Mouse (Mus musculus) gastrocnemius, adult 2 months (tissue): ENCODE results near the gene Lrrc4c. TPM values are rescaled to one million over a fixed set of nuclear protein-coding genes. Genes with fewer than 3 reads are reported as not detected.

Experiments used
- DNase-seq: peaks from one replicate; pipeline ENCODE4 v3.0.0; 2022
- H3K27ac ChIP-seq: fragments of 200-600 bp; 2 replicates; pipeline ENCODE4 v1.8.1; 2022; ENCODE audit warnings: mild to moderate bottlenecking
- H3K4me3 ChIP-seq: fragments of 200-600 bp; 2 replicates; pipeline ENCODE4 v1.8.1; 2022; ENCODE audit warnings: mild to moderate bottlenecking, moderate library complexity
- CTCF ChIP-seq: fragments of 200-600 bp; IDR thresholded peaks from 2 replicates; pipeline ENCODE4 v1.8.1; 2022; ENCODE audit warnings: antibody characterized with exemption, mild to moderate bottlenecking, moderate library complexity
- intact Hi-C: fragments of 180-260 bp; cut with DNase I; formaldehyde crosslinking; loops from one replicate; pipeline ENCODE4 v1.15.1; 2025
- total RNA-seq, 2 experiments: library from RNA; stranded (reverse); gene quantifications; 2 replicates each; pipeline ENCODE4 v1.2.3; 2021

Lrrc4c gene
- total RNA-seq, 2 experiments from 2014 or later, result 0.10 to 0.11 TPM

DNA sequence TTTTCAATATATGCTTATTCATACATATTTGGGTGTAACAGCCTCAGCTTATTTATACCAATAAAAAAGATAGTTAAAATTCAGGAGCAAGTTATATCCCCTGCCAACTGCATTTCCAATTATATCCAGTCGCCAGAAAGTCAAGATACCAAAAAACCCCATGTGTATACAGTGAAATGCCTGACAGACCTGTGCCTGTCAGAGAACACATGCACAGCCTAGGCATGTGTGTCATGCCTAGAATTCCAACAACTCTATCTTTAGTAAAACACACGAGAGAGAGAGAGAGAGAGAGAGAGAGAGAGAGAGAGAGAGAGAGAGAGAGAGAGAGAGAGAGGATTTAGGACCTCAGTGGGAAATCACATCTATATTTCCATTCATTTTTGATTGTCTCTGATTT, 956.7 kb downstream of the Lrrc4c start:
- Histone ChIP-seq H3K4me3 (no peak overlapping the region), H3K27ac (no peak overlapping the region)
- intact Hi-C loops, result no loop called here
- no peak for DNase-seq
- no peak for TF ChIP-seq CTCF

DNA sequence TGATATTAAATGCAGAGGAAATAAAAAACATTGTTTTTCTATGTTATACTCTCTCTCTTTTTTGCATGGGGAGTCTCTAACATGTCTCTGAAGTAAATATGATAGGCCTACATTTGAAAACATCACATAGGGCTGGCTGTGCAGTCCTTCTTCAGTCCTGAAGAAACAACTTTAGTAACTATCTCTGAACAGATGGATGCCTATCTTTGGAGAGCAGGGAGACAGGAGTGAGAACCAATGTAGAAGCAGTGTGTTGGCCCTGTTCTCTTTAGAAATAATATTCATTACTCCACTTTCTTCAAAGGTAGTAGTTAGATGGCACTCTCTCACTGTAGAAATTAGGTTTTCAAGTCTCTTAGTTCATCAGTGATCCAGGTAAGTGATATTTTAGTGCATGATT, 967.0 kb downstream of the Lrrc4c start:
- intact Hi-C loops, result no loop called here
- Histone ChIP-seq H3K27ac (no peak overlapping the region), H3K4me3 (no peak overlapping the region)
- DNase-seq, result no peak
- TF ChIP-seq CTCF, result no peak

DNA sequence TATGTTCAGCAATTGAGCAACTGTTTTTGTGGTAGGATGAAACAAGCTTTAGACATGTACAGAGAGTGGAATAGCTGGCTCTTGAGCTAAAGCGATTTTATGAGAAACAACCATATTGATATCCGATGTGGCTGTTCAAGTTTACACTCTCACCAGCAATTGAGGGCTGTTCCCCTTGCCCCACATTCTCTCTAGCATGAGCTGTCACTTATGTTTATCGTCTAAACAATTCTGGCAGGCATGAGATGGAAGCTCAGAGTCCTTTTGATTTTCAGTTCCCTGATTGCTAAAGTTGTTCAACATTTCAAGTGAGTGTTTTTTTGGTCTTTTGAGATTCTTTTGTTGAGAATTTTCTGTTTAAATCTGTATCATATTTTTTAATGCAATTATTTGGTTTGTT, 976.2 kb downstream of the Lrrc4c start:
- H3K4me3 ChIP-seq, result no peak overlapping the region
- no peak for DNase-seq
- no peak for TF ChIP-seq CTCF
- intact Hi-C loops, result no loop called here
- no peak overlapping the region for H3K27ac ChIP-seq

DNA sequence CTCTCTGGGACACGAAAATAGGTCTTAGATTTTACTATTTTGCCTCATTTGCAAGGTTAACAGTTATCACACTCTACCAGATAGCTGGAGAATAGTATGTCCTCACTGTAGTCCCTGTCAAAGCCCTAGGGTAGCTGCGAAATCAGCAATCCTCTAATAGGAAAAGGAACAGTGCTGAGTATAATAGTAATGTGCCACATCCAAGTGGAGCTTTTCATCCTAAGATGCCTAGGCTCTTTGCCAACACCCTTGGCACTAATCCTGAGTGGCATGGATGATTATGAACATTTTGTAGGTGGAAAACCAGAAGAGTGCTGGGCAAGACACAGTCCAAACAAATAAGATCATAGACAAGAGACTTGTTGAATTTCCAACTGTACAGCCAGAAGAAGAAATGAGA, 981.7 kb downstream of the Lrrc4c start:
- no peak for DNase-seq
- Histone ChIP-seq H3K27ac (no peak overlapping the region), H3K4me3 (no peak overlapping the region)
- intact Hi-C loops, result no loop called here
- TF ChIP-seq CTCF, result no peak

DNA sequence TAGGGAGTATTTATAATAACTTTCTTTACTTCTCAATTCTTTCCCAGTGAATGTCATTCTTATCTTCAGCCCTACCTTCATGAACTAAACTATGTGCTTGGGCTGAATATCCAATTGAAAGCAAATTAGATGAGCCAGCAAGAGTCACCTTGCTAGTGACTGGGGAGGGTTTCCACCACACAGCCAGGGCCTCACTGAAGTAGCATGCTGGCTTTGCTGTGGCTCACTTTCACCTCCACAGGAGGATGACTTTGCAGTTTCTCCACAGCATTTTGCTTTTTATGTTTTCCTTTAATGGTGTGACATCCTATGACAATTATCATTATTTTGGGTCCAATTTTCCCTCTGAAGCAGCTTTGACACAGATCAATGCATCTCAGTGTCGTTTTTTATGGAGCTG, 1000.0 kb downstream of the Lrrc4c start:
- H3K27ac ChIP-seq, result no peak overlapping the region
- intact Hi-C loops, result no loop called here
- no peak for DNase-seq
- no peak overlapping the region for H3K4me3 ChIP-seq
- no peak for TF ChIP-seq CTCF

DNA sequence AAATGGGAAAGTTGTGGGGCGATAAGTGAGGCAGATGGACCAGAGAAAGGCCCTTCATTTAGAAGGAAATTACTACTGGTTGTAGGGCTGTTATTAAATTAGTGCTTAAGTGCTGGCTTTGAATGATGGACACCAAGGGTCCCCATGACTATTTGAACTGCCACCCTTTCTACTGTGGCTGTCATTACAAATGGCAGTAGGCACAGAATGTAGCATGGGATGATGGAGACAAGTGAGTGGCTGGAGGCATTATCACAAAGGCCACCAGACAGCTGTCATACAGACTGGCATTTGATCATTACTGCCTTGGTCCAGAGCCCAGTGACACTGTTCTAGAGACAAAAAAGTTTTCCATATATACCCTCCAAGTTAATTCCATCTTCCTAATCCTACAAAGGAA, 1000.6 kb downstream of the Lrrc4c start:
- Histone ChIP-seq H3K27ac (no peak overlapping the region), H3K4me3 (no peak overlapping the region)
- intact Hi-C loops, result no loop called here
- TF ChIP-seq CTCF, result no peak
- no peak for DNase-seq

DNA sequence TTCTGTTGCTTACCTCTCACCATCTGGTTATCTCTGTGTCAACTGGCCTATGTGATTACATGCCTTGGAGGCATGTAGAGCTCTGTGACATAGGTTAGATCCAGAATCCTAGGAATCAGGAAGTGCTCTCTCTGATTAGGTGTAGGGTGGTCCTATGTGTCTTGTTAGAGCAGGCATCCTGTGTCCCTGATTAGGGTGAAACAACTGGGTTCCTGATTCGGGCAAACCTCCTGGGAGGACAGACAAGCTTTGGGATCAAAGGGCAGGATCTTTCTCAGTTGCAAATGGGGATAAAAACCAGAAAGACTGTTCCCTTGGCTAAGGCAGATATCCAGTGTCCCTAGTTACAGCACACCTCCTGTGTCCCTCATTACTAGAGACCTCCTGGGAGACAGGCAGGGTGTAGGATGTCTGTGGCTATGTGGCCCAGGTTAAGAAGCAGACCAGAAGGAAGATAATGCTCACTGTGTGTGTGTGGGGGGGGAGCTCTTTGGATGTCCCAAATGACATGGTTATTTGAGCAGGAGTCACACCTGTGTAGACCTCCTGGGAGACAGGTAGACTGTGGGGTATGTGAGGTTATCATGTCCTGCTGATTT, 1014.2 kb downstream of the Lrrc4c start:
- DNase-seq, result no peak
- TF ChIP-seq CTCF, result no peak
- intact Hi-C loops, result no loop called here
- H3K27ac ChIP-seq, result no peak overlapping the region
- no peak overlapping the region for H3K4me3 ChIP-seq

DNA sequence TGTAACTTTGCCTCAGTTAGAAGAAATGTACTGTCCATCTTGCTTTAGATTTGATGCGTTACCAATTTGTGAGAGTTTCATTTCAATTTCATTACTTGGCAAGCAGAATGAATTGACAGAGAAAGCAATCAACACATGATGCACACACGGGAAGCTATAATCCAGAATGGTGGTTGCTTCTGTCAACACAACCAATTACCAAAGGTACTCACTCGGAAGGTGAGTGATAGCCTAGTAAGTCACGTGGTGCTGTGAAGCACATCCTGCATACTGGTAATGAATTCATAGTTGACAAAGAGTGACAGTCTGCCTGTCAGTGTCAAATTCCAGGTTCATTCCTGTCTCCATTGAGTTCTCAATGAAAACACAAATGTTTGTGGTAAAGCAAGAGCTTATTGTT, 1021.7 kb downstream of the Lrrc4c start:
- H3K27ac ChIP-seq, result no peak overlapping the region
- TF ChIP-seq CTCF, result no peak
- no peak overlapping the region for H3K4me3 ChIP-seq
- intact Hi-C loops, result no loop called here
- DNase-seq, result no peak

DNA sequence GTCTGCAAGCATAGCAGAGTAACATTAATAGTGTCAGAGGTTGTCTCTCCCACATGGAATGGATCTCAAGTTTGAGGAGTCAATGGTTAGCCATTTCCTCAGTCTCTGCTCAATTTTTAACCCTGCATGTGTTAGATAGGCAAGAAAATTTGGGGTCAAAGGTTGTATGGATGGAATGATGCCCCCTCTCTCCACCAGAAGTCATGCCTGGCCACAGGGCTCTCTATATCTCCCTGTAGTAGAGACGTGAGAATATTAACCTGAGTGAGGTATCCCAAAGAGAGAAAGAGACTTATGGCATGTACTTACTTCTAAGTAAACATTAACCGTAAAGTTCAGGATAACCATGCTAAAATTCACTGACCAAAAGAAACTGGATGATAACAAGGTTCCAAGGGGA, 1043.3 kb downstream of the Lrrc4c start:
- Histone ChIP-seq H3K4me3 (no peak overlapping the region), H3K27ac (no peak overlapping the region)
- no peak for TF ChIP-seq CTCF
- intact Hi-C loops, result no loop called here
- DNase-seq, result no peak

DNA sequence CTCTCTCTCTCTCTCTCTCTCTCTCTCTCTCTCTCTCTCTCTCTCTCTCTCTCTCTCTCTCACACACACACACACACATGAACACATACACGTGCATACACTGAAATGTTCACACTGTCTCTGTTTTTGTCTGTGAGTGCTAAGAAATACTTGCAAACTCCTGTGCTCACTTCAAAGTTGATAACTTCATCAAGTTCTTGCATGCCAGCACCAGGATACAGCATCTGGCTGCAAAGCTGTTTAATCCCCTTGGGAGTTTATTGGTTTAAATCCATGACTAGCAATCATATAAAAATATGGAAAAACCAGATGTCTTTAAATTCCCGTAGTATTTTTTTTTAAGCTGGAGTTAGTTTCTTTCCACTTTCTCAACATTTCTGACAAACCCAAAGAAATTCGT, 1052.0 kb downstream of the Lrrc4c start:
- intact Hi-C loops, result no loop called here
- Histone ChIP-seq H3K27ac (no peak overlapping the region), H3K4me3 (no peak overlapping the region)
- DNase-seq, result no peak
- no peak for TF ChIP-seq CTCF

DNA sequence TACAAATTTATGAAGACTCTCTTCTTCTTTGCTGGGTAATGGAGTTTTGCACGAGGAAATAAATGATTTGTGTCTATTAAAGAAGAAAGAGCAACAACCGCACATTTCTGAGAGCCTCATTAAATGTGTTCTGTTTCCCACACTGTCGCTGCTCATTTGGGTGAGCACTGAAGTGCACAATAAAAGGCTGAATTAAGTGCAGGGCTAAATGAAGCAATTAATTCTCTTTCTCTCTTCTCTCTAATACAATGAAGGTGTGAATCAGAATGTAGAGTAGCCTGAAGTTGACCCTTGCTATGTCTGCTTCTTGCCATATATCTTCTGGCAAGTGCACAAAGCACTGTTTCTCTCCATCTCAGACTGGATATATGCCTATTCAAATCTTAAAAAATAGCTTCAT, 1073.5 kb downstream of the Lrrc4c start:
- H3K27ac ChIP-seq, result no peak overlapping the region
- H3K4me3 ChIP-seq, result no peak overlapping the region
- intact Hi-C loops, result no loop called here
- no peak for TF ChIP-seq CTCF
- DNase-seq, result no peak

DNA sequence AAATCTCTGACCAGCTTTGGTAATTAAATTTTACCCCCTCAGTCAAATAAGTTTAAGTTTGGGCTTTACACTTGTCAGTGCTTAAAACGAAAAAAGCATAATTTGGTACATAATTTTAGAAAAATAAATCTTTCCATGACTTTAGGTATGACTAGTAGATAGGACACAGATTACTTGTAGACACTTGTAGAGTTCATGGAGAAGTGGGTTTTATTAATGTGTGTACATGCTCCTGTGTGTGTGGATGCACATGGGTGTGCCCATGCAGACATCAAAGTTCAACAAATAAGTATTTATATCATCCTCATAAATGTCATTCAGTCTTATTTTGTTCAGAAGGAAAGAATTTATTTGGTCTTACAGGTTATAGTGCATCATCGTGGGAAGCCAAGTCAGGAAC, 1073.9 kb downstream of the Lrrc4c start:
- no peak for DNase-seq
- intact Hi-C loops, result no loop called here
- no peak for TF ChIP-seq CTCF
- Histone ChIP-seq H3K4me3 (no peak overlapping the region), H3K27ac (no peak overlapping the region)

DNA sequence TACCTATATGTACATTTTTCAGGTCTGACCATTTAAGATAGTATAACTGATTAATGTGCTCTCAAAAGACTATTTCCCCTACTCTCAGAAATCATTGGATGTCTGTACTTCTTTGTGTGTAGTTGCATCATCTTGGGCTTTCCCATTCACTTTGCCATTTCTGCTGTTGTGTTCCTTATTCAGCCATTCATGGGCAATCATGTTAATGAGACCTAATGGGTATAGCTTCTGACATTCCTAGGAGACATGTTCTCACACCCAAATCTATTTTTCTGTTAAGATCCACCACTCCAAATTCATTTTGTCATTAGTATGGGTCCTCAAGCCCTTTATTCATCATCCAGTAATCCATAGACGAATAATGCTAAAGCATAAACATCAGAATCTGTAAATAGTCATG, 1095.1 kb downstream of the Lrrc4c start:
- no peak overlapping the region for H3K4me3 ChIP-seq
- intact Hi-C loops, result no loop called here
- TF ChIP-seq CTCF, result no peak

DNA sequence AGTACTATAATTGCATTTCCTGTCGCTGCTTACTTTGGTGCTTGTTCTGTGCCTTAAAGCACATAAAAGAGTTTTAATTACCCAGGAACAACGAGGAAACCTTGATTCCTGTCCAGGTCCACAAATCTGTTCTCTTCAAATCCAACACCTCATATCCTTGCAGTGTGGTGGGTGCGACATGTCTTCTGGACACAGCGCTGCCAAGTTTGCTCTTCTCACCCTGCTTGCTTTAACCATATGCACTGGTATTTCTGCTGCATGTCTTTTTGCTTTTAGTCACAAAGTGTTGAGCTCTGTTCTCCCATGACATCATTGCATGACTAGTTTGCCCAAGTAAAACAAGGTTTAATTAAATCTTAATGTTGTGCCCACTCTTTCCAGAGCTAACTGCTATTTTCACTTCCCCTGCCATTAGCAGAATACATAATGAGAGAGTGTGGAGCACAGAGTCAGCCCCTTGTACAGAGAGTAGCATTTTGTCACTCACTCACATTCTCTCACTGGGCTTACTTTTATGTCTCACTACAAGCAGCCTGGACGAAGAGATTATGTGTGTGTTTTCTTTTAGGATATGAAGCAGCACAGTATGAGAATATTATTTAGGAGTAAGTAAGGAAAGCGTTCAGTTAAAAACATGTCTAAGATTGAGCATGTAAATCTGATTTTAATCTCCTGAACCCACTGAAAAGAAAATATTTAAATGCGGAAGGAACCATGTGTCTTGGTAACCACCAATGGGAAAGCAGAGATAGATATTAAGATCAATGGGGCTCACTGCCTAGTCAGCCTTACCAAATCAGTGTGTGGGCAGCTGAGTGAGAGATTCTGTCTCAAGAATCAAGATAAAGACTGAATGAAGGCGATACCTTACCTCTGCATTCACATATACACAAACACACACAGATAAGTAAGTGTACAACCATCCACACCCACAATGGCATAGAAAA, 1096.7 kb downstream of the Lrrc4c start:
- no peak for DNase-seq
- Histone ChIP-seq H3K4me3 (no peak overlapping the region), H3K27ac (no peak overlapping the region)
- no peak for TF ChIP-seq CTCF
- intact Hi-C loops, result no loop called here

More for the DNA sequence above, 1095.1 kb downstream of the Lrrc4c start:
- no peak for DNase-seq
- H3K27ac ChIP-seq, result no peak overlapping the region
